14 mouse cellular contexts compared by ENCODE assay signal in genomic region chr10:78091865-78092724, GRCm38 (mm10). TPM values are rescaled to one million over a fixed set of nuclear protein-coding genes. Genes with fewer than 3 reads are reported as not detected.
DNase-seq lines count a peak whose midpoint lies in the region; ATAC-seq lines count a peak whose summit lies in the region.
"Had no signal": no experiment of that assay in that cellular context is flagged by ENCODE, and none has a peak within 500 bp of the region (broad histone marks: within the 10 kb centered on the region; RNA-seq: fewer than 3 reads in every experiment).

No protein-coding gene starts in this region.

- 89% methylated on average over 23 of the region's 23 CpGs for WGBS in hindbrain, embryonic 16.5 days

- no peak overlapping the region for H3K9ac ChIP-seq in hindbrain, embryonic 16.5 days (ENCODE audit: low read depth, low read length)
- H3K9ac ChIP-seq: embryonic facial prominence, embryonic 12.5 days; hindbrain, embryonic 14.5 days had no signal

- no peak for ATAC-seq in hindbrain, embryonic 16.5 days

- no peak overlapping the region for H3K4me2 ChIP-seq in hindbrain, embryonic 16.5 days (ENCODE audit: low read length)
- H3K4me2 ChIP-seq: embryonic facial prominence, embryonic 12.5 days; hindbrain, embryonic 14.5 days; midbrain, embryonic 11.5 days had no signal

- H3K36me3 ChIP-seq in hindbrain, embryonic 16.5 days (ENCODE audit: control insufficient read depth, insufficient read depth, low read length): no peaks in the 10 kb centered on the region
- H3K36me3 ChIP-seq: embryonic facial prominence, embryonic 12.5 days; forebrain, embryonic 10.5 days had no signal

- no peak overlapping the region for H3K27ac ChIP-seq in hindbrain, embryonic 16.5 days (ENCODE audit: low read depth, low read length)
- H3K27ac ChIP-seq: embryonic facial prominence, embryonic 12.5 days; forebrain, embryonic 10.5 days; hindbrain, embryonic 14.5 days had no signal

- no peaks in the 10 kb centered on the region for H3K4me1 ChIP-seq in hindbrain, embryonic 16.5 days (ENCODE audit: control insufficient read depth, insufficient read depth, low read depth, low read length)
- H3K4me1 ChIP-seq: forebrain, embryonic 10.5 days had no signal

- no peaks in the 10 kb centered on the region for H3K27me3 ChIP-seq in hindbrain, embryonic 16.5 days (replicated peaks; ENCODE audit: control insufficient read depth, insufficient read depth, low read length)
- H3K27me3 ChIP-seq: embryonic facial prominence, embryonic 12.5 days had no signal

- peak; percentile 48 for DNase-seq in lung, postnatal 10 days
- DNase-seq in lung, postnatal 14 days: no peak
- DNase-seq in MN1 (ENCODE audit: low spot score): peak; percentile 89
- DNase-seq in adrenal gland, postnatal 36 days: peak; percentile 69
- DNase-seq in spleen, postnatal 36 days (ENCODE audit: low spot score in 2 of 2): peak; percentile 78 to 82
- DNase-seq in layer of hippocampus, adult 9-11 months: no peak
- no peak for DNase-seq in heart, adult 9 months (ENCODE audit: low spot score in 2 of 2)
- DNase-seq: cerebellum, postnatal 36 days had no signal

- no peaks in the 10 kb centered on the region for H3K9me3 ChIP-seq in hindbrain, embryonic 16.5 days (ENCODE audit: control insufficient read depth, low read length)
- H3K9me3 ChIP-seq: embryonic facial prominence, embryonic 12.5 days; forebrain, embryonic 10.5 days had no signal

- H3K4me3 ChIP-seq in hindbrain, embryonic 16.5 days (ENCODE audit: low read length): no peak overlapping the region
- H3K4me3 ChIP-seq: embryonic facial prominence, embryonic 12.5 days; forebrain, embryonic 10.5 days had no signal

RNA-seq across cellular contexts. Expression of gene Icosl, which starts 23.0 kb away (rescaled TPM):
- 10 to 100 TPM; 11.6 to 21.6 TPM for total RNA-seq in adrenal gland, postnatal 36 days (2021)
- polyA plus RNA-seq in hindbrain, embryonic 16.5 days (2015; fragmentation: Nextera tagmentation; extraction: Ambion mirVana): 0.94 and 1.2 TPM in 2 replicates

RNA-seq across cellular contexts. Expression of gene Aire, which starts 48.7 kb away (rescaled TPM):
- total RNA-seq in adrenal gland, postnatal 36 days (2021): not detected
- 0.06 TPM in 1 of 2 replicates, not detected in the other for polyA plus RNA-seq in hindbrain, embryonic 16.5 days (2015; fragmentation: Nextera tagmentation; extraction: Ambion mirVana)
- total RNA-seq: liver, adult 2 months had no signal
- polyA plus RNA-seq: liver, adult 2 months; midbrain, embryonic 11.5 days had no signal

RNA-seq across cellular contexts. Expression of gene Dnmt3l, which starts 50.3 kb away (rescaled TPM):
- total RNA-seq in adrenal gland, postnatal 36 days (2021): 10 to 100 TPM; 24.1 to 38.1 TPM
- polyA plus RNA-seq in hindbrain, embryonic 16.5 days (2015; fragmentation: Nextera tagmentation; extraction: Ambion mirVana): not detected in 2 replicates
- total RNA-seq: liver, adult 2 months had no signal
- polyA plus RNA-seq: forebrain, embryonic 10.5 days; hindbrain, embryonic 14.5 days; liver, adult 2 months; midbrain, embryonic 11.5 days had no signal

Comparison
In these comparisons a context has a peak if more than half of its experiments do, and no peak if none do; other contexts are left out.
1. DNase-seq: peak in lung, postnatal 10 days (single experiment), MN1 (single experiment), adrenal gland, postnatal 36 days (2 of 2) and spleen, postnatal 36 days (2 of 2); none in lung, postnatal 14 days (single experiment), layer of hippocampus, adult 9-11 months (single experiment) and heart, adult 9 months (0 of 2).